Mouse (Mus musculus) adrenal gland, postnatal 25 days (tissue): Measurements from ENCODE around the gene Olfr871. TPM values are rescaled to one million over a fixed set of nuclear protein-coding genes. Genes with fewer than 3 reads are reported as not detected.
"Not testable (repeated sequence)": the region's sequence is repeated elsewhere in the genome, so short reads cannot be mapped to it uniquely, and the experiment has no call there.

Experiments used
- DNase-seq: peaks from one replicate; pipeline ENCODE4 v3.0.0; 2021; ENCODE audit warnings: mixed read lengths
- long read RNA-seq: library from polyadenylated mRNA; stranded (forward); transcript quantifications from one replicate; pipeline ENCODE4 v2.0.0, GENCODE M21; 2021
- total RNA-seq: library from RNA; stranded (reverse); gene quantifications from 2 replicates; pipeline ENCODE4 v1.2.3, GENCODE M21; 2021

Olfr871 gene
- not detected in 2 replicates for total RNA-seq
- long read RNA-seq, result 0 reads

GRCm38 (mm10) chr9:20211907-20212306 lies at the start of gene Olfr871:
TSS of gene Olfr871 (plus strand) at chr9:20212207.
- no peak for DNase-seq

GRCm38 (mm10) chr9:20173957-20174356 lies 38.0 kb upstream of the Olfr871 start, which contains the start of gene Olfr870:
TSS of gene Olfr870 (minus strand) at chr9:20174057.
- no peak for DNase-seq

GRCm38 (mm10) chr9:20179463-20179862 lies 32.5 kb upstream of the Olfr871 start:
- no peak for DNase-seq

GRCm38 (mm10) chr9:20202131-20202530 lies 9.9 kb upstream of the Olfr871 start:
- no peak for DNase-seq

GRCm38 (mm10) chr9:20203413-20203984 lies 8.5 kb upstream of the Olfr871 start:
- DNase-seq, result not testable (repeated sequence)

- DNase-seq, result no peak
Measured at GRCm38 (mm10) chr9:20210812-20211211, 1.2 kb upstream of the Olfr871 start.

GRCm38 (mm10) chr9:20211477-20211876 lies 530 bp upstream of the Olfr871 start:
- no peak for DNase-seq

GRCm38 (mm10) chr9:20236819-20237218 lies 24.8 kb downstream of the Olfr871 start, which contains the start of gene Olfr872:
TSS of gene Olfr872 (plus strand) at chr9:20237119.
- DNase-seq, result no peak

- DNase-seq, result no peak
Measured at GRCm38 (mm10) chr9:20237378-20237777, 25.4 kb downstream of the Olfr871 start.

Other genes with a start within 250 kb of the Olfr871 start
- not detected in 2 replicates for gene Olfr866, start 184.2 kb upstream of the Olfr871 start, total RNA-seq
- gene Olfr867, start 154.6 kb upstream of the Olfr871 start, total RNA-seq, result not detected in 2 replicates
- not detected in 2 replicates for gene Olfr868, start 113.6 kb upstream of the Olfr871 start, total RNA-seq
- not detected in 2 replicates for gene Olfr869, start 83.2 kb upstream of the Olfr871 start, total RNA-seq
- not detected in 2 replicates for gene Olfr870, start 38.1 kb upstream of the Olfr871 start, total RNA-seq
- not detected in 2 replicates for gene Olfr872, start 24.9 kb downstream of the Olfr871 start, total RNA-seq
- gene Olfr39, start 70.1 kb downstream of the Olfr871 start, total RNA-seq, result not detected in 2 replicates
- gene Olfr873, start 86.3 kb downstream of the Olfr871 start, total RNA-seq, result not detected in 2 replicates
- gene Olfr18, start 123.9 kb downstream of the Olfr871 start, total RNA-seq, result not detected in 2 replicates
- gene Zfp560, start 173.0 kb downstream of the Olfr871 start, total RNA-seq, result 4.5 and 6.9 TPM in 2 replicates
- 17.1 and 28.7 TPM in 2 replicates for gene Zfp26, start 248.0 kb downstream of the Olfr871 start, total RNA-seq